Mouse (Mus musculus) embryonic fibroblast, embryonic 13.5 days (primary cell): ENCODE results near the gene Fam205c.

Experiments
- CTCF ChIP-seq: IDR thresholded peaks from 2 replicates; pipeline ENCODE4 v1.5.1; 2011; ENCODE audit warnings: mild to moderate bottlenecking, control low read depth, low read length, moderate library complexity, borderline replicate concordance; ENCODE audit not compliant: insufficient read depth
- POLR2A ChIP-seq: IDR thresholded peaks from 2 replicates; pipeline ENCODE4 v1.6.1; 2011; ENCODE audit warnings: low read depth, mild to moderate bottlenecking, control low read depth, low read length, moderate library complexity

GRCm38 (mm10) chr4:42868193-42868592 is 5.8 kb downstream of the Fam205c start:
- TF ChIP-seq POLR2A (no peak), CTCF (no peak)
